Mouse (Mus musculus): ENCODE results near the gene Nanp.

- no peak for TF ChIP-seq CTCF (conservative IDR thresholded peaks at IDR 0.05; ENCODE audit: insufficient read depth, insufficient read length, low read depth, low read length)
- TF ChIP-seq POLR2A (IDR thresholded peaks at IDR 0.05; ENCODE audit: low read depth, low read length), result no peak
Measured at GRCm38 (mm10) chr2:151034435-151034834, 4.8 kb downstream of the Nanp start.

All from kidney, adult 2 months (tissue).